Mouse (Mus musculus) cerebellum, postnatal 36 days (tissue): ENCODE measurements around the gene Aco2.

ENCODE experiments used
- DNase-seq, 2 experiments: peaks; one replicate each; pipeline ENCODE4 v3.0.0; 2021 to 2022; ENCODE audit warnings: mixed read lengths in 2 of 2

Aco2 gene

DNA sequence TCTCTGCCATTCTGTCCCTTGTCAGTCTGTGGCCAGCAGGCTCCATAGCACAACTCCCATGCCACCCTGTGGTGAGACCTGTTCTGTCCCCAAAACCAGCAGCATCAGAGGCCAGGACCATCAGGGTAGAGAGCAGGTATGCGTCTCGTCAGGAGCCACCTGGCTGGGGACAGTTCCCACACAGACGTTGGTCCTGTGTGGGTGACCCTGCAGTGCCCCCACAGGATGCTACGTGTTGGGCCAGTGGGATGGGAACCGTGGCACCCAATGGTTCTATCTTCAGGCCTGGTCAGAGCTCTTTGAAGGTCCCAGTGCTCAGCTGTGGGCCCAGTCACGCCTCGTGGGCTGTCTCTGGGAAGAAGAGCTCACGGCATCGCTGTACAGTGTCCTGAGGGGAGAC lies 79.0 kb downstream of the Aco2 start:
- no peak for DNase-seq

DNA sequence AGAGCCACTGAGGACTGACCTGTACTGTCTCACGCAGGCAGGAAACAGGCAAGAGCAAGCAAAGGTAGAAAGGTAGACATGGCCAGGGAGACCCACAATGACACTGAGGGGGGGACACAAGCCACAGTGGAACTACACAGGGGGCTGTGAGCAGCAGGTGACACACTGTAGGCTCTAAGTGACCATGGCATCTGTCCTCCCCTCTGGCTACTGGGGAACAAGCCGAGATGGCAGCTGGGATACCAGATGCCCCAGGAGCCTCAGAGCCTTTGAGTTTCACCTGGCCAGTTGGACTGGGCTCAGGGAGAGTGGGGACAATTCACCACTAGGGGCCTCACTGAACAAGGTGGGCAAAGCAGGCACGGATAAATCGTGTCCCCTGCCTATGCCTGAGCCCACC lies 80.2 kb downstream of the Aco2 start:
- peak in 1 of 2 experiments; percentile 16 for DNase-seq

DNA sequence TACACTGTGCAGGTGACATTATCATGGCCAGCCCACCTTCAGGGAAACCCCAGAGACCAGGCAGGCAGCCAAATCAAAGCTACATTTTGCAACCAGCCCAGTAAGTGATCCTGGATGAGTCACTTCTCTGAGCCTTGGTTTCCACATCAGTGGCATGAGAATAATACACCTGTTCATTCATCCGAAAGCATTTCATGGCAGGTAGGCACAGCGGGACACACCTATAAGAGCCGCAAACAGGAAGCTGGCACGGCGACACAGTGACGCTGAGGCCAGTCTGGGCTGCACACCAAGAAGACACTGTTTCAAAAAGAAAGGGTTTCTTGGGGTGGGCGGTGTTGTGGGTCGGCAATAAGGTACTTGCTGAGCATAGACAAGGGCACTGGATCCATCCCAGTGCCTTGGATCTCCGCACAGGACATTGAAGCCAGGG lies 82.1 kb downstream of the Aco2 start:
- peak; percentile 58 to 74 for DNase-seq

DNA sequence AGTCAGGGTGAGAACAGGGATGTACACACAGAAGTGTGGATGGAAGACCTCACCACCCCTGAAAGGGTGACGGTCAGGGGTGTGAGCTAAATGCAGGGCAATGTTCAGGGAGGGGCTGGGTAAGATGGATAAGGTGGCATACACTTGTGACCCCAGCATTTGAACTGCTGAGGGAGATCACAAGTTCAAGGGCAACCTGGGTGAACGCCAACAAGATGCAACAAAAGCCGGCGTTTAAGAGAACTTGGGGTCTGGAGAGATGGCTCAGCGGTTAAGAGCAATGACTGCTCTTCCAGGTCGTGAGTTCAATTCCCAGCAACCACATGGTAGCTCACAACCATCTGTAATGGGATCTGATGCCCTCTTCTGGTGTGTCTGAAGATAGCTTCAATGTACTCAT lies 82.6 kb downstream of the Aco2 start:
- no peak for DNase-seq

DNA sequence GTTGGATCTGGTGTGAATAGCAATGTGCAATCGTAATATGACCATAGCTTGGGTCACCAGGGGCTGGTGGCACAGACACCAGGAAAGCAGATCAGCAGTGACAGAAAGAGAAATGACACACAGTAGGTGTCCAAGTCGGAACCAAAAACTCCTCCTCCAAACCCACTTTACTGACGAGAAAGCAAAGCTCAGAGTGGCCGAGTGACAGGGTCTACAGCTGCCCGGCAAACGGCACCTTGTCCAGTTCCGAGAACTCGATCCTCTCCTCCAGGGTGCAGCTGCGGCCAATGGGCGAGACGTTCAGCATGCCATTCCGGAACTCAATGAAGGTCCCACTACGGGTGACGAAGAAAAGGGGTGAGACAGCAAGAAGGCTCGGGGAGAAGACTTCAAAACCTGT lies 83.3 kb downstream of the Aco2 start:
- DNase-seq = no peak

DNA sequence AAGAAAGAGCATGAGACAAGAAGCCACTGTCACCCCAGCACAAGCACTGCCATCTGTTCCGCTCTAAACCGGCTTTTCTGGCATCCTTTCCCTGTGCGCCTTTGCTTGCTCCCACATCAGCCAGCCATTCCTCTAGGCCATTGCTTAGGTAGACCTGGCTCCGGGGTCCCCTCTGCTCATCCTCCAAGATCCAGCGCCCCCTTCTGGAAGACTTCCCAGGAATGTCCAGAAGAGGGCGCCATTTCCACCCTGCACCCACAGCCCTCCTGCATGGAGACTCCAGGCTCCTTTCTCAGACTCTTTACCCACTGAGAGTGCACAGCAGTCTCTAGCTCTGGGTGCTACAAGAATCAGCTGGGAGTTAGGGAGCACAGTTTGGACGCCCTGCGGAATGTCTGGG lies 84.3 kb downstream of the Aco2 start:
- peak; percentile 59 to 64 for DNase-seq

DNA sequence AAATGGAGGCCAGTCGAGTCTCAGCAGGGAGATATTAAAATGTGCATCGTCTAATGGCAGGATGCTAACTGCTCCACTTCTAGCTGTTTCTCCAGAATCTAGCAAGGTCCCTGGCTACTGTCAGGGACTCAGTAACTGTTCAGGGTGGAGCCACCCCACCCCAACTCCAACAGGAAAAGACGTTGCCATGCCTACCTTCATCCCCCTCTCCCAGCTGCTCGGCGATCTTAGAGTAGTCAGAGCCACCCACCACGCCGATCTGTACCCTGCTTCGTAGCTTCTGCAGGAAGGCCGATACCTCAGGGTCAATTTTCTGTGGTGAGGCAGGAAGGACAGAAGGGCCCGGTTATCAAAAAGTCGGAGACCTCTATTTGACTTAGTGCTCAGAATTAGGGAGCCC lies 85.5 kb downstream of the Aco2 start:
- no peak for DNase-seq

DNA sequence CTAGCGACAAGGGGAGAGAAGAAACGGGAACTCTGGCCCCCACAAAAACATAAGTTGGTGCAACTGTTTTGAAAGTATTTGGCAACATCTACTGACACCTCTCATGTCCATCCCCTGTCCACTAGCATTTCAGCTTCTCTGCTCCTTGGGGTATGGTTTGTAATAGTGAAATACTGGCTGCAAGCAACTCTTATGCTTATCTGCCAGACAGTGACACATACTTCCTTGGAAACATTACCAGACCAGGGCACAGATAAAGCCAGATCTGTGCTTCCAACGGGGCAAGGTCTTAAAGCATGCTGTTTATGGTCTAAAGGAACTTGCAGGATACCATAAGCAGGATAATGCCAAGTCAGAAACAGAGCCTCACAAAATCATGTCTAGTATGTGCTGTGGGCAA lies 86.8 kb downstream of the Aco2 start:
- no peak for DNase-seq

DNA sequence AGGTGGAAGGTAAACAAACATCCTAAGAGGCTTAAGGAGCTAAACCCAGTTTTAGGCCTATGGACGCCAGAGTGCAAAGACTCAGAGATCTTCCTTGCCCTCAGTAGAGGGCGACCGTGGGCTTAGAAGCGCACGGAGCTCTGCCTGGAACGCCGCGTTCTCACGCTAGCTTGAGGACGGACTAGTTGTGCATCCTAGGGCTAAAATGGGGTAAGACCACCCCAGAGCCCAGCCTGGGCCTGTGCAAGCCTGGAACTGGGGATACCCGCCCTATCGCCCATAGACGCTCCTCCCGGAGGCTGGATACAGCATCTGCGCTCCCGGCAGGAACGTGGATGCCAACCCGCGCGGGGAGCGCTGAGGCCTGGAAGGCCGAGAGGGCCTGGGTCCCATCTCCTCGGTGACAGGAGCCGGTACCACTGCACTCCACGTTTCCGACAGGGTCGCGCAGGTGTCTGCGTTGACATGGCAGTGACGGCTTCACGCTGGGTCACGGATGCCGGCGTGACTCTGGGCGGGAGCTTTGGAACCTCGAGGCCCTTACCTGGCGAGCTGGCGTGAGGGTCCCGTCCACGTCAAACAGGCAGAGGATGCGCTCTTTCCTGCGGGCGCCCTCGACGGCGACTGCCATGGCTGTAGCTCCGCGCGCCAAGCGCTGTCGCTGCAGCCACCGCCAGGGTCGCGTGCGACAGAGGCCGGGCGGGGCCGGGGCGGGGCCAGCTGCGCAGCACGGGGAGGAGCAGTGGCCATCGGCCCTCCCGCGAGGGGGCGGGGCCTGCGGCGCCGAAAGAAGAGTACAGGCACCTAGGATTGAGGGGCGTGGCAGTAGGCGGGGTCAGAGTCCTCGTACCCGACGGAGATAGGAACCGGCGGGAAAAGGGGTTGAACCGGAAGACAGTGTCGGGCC lies 88.3 kb downstream of the Aco2 start, which contains the start of gene Pmm1:
Gene Pmm1 (minus strand): TSS at position 760 of the 907 bp plus-strand sequence.
- peak; percentile 98 to 99 for DNase-seq

DNA sequence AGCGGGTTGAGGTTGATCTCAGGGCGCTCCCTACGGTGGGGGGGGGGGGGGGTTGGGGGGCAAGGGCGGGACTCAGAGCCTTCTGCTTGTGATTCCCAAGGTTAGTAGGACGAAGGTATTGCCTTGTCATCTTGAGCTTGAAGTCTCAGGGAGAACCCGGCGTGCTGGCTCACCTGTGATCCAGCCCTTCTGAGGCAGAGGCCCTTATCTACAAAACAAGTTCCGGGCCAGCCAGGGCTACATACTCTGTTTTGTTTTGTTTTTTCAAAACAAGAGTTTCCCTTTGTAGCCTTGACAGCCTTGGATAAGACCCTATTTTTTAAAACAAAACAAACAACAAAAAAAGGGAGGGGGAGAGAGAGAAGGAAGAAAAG lies 89.0 kb downstream of the Aco2 start:
- no peak for DNase-seq

DNA sequence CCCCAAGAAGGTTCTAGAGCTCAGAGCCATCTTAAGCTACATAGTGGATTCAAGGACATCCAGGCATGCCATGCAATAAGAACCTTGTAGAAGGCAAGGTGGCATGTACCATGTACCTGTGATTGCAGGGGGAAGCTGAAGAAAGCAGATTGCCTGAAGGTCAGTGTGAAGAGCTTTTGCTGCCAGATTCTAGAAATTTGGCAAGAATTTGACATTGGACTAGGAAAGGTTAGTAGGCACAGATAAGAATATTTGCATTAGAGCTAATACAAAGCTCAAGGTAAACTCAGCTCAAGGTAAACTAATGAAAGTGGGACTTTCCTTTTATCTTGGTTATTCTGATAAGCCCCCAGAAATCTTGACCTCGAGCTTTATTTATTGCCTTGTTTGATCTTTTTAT lies 92.2 kb downstream of the Aco2 start:
- DNase-seq = no peak
